Mouse (Mus musculus): ENCODE measurements around the gene Ntf5.
"Not testable (repeated sequence)": the region's sequence is repeated elsewhere in the genome, so short reads cannot be mapped to it uniquely, and the experiment has no call there.

Gene Ntf5

GRCm38 (mm10) chr7:45437046-45437445 is 23.6 kb downstream of the Ntf5 start:
- no peak for DNase-seq

DNA sequence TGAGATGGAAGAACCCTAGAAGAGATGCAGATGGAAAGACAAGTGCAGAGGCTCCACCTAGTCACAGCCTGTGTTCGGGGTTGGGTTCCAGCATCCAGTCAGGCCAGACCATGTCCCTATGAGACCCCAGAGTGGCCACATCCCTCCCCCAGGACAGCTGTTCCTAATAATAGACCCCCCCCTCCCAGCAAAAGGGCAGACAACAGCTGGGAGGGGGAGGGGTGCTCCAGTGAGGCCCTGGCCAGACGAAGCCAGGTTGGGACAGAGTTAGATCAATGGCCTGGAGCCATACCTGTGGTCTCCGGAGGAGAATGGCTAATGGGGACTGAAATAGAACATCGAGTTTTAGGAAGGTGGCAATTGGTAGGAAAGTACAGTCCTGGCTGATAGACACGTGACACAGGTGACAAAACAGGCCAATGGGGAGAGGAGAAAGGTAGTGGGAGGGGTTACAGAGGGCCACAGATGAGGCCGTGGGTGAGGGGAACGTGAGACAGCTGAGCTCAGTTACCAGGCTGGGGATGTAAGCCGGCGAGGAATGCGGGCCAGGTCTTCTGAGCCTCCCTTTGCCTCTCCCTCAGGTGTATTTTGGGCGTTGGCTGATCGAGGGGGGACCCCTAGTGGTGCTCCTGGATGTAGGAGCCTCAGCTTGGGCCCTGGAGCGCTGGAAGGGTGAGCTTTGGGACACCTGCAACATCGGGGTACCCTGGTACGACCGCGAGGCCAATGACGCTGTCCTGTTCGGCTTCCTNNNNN is 24.2 kb downstream of the Ntf5 start, which contains the start of gene Ruvbl2:
Ruvbl2 (minus strand) TSS at position 576 of the 756 bp plus-strand sequence.
- peak; percentile 55 for DNase-seq

GRCm38 (mm10) chr7:45443526-45444420 is 30.3 kb downstream of the Ntf5 start:
- DNase-seq, result no peak

DNA sequence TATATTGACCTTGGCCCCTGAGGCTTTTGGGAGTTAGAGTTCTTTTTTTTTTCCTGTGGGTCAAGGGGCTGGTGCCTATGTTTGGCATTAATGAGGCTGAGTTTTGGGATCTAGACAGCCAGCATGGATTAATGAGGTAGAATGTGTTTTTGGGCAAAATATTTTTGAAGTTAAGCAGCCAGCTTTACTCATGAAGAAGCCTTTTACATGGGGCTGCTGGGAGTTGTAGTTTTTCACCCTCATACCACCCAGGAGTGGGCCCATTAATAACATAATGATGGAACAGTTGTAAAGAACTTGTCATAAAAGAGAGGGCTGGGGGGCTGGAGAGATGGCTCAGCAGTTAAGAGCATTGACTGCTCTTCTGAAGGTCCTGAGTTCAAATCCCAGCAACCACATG is 33.1 kb downstream of the Ntf5 start:
- DNase-seq, result no peak

DNA sequence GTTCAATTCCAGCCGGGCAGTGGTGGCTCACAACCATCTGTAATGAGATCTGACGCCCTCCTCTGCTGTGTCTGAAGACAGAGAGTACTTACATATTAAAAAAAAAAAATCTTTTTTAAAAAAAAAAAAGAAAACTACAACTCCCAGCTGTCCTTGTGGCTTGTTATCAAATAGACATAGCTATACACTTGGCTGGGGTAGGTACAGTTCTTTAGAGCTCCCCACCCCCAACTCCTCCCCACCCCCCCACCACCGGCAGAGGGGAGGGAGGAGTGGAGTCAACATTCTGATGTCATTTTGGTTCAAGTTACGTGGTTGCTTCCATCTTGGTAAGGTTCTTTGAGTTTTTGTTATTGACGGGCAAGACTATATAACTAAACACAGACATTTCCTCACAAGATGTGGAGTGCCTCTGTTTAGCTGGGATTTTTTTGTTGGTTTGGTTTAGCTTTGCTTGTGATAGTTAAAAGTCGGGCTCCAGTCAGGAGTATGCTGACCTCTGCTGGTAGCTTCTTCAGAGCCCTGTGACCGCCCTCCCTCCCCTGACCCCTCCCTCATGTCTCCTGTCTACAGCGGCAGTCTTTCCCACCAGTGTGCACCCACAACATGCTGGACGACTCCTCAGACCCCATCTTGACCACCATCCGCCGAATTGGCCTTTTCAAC is 34.0 kb downstream of the Ntf5 start:
- peak; percentile 40 for DNase-seq

DNA sequence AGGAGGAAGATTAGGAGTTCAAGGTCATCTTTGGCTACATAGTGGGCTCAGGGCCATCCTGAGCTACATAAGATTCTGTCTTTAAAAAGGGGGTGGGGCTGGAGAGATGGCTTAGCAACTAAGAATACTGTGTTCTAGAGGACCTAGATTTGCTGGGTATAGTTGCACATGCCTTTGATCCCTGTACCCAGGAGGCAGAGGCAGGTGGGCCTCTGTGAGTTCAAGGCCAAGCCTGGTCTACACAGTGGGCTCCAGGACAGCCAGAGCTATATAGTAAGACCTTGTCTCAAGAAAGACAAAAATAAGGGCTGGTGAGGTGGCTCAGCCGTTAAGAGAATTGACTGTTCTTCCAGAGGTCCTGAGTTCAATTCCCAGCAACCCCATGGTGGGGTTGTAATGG is 36.5 kb downstream of the Ntf5 start:
- no peak for DNase-seq

- DNase-seq, result peak; percentile 93
These were observed 38.0 kb downstream of the Ntf5 start for GRCm38 (mm10) chr7:45451344-45451982.

DNA sequence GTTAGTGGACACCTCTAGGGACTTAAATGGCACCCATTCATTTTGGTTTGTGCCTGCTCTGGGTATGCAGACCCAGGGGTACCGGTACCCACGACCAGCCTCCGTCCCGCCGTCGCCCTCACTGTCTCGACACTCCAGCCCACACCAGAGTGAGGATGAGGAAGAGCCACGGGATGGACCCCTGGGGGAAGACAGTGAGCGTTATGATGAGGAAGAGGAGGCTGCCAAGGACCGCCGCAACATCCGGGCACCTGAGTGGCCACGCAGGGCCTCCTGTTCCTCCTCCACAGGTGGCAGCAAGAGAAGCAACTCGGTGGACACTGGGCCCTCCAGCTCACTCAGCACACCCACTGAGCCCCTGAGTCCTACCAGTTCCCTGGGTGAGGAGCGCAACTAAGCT is 41.5 kb downstream of the Ntf5 start:
- no peak for DNase-seq

GRCm38 (mm10) chr7:45455932-45456696 is 42.6 kb downstream of the Ntf5 start:
- DNase-seq, result no peak

DNA sequence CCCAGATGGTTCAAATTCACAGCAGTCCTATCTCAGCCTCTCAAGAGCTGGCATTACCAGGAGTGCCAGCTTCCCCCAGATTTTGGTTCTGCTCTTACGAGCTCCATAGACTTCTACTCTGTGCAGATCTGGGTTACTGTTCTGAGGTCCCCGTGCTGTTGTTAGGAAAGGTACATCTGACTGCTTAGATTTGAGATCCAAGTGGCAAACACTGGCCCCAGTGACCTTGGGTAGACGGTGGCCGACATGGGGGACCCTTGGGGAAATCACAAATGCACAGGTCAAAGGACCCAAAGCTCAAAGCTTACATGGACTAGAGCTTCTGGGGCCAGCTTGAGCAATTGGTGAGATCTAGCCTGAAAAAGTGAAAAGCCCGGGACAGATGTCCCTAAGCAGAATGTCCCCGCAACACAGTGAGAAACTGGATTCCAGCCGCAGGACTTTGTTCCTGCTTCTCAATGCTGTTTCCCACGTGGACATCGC is 43.3 kb downstream of the Ntf5 start:
- DNase-seq, result no peak

DNA sequence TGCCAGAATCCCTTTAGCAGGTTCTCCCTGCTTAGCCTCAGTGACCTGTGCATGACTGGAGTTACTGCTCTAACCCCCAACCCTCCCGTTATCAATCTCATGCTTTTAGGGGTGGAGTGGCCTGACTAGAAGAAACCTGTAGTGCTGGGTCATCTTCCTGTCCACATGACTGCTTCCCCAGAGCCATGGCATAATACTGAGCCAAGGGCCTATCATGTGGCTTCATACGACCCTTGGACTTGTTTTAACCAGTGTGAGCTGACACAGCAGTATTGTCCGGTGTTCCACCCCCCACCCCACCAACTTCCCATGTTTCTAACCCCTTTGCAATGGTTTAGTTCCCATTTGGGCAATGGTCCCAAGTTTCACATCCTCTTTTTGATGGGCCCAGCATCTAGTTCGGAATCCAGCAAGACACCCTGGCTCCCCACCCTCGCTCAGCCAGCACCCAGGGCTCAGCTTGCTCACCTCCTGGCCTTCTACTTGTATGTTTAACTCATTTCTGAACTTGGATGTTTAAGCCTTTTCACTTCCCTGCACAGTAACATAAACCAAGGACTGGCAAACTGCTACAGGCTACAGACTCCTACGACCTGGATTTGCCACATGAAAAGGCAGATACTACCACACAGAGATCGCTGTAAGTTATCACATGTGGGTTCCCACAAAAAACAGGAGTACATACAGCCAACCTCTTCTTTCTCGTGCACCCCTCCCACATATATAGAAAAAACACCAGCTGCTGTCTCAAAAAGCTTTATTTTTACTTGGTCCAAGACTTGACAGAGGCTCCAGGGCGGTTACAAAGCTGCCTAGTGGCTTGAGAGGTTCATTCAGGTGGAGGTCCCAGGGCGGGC is 43.9 kb downstream of the Ntf5 start:
- DNase-seq, result no peak

DNA sequence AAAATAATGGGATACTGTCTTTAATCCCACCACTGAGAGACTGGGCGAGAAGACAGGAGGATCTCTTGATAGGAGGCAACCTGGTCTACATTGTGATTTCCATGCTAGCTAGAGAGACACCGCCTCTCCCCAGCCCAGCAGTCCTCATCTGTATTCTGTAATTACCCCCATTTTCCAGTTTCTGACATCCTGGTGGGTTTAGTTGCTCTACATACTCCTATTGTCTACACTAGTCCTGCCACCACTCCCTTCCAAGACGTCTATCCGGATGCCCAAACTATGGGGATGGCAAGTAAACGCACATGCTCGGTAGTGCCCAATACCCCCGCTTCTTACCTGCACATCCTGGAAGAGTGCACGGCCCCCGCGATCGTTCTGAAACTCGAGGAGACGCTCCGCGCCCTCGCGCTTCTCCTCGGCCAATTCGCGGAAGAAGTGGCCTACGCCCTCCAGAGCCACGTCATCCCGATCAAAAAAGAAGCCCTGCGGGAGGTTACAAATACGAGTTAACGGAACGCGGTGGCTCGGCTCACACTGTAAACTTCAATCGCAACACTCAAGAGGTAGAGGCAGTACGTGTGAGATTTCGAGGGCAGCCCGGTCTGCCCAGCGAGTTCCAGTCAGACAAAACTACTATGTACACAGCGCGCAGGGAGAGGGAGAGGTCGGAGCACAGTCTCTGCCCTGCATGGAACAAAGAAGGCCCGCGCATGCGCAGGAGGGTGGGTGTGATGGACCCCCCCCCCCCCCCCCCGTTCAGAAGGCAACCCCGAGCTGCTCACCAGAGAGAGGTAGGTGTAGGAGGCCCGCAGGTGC is 45.5 kb downstream of the Ntf5 start:
- peak; percentile 95 for DNase-seq

DNA sequence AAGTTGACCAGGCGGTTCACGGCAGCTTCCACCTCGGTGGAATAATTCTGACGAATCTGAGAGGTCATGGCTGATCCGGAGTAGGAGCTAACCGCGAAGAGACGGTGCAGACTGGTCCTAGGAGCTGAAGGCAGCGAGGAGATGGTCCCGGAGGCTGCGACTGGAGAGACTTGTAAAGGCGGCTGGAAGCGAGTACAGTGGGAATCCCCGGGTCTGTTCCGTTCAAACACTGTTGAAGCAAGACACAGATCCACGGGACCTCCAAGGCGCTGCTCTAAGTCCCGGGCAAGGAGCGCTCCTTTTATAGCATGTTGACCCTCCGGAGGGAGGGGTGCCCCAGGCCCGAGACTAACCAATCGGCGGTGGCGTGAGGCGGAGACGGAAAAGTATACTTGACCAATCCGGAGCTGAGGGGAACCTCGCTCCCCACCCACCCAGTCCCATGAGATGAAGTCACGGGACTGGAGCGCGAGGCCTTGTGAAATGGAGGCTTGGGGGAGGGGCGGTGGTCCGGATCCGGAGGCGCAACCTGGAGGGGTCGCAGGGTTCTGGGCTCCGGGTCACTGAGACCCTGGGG is 46.2 kb downstream of the Ntf5 start, which contains the start of gene Ftl1:
Ftl1 (minus strand) TSS at position 321 of the 577 bp plus-strand sequence.
- DNase-seq, result peak; percentile 92

DNA sequence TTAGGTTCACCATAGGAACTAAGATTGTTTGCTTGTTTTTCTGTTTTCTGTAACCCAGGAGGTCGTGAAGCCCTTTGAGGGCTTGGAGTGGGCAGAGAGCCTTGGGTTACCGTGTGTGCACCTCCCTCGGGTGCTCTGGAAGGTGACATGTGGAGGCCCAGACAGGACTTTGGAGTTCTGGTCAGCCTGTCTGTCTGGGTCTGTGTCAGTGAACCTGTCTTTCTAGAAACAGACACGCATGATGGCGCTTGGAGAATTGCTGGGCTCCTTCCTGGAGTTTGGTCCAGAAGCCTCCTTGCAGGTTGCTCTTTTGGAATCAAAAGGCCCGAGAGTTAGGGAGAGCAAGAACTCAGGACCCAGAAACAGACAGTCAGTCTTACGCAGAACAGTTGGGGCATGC is 46.9 kb downstream of the Ntf5 start:
- no peak for DNase-seq

- DNase-seq, result peak; percentile 53
These were observed 47.4 kb downstream of the Ntf5 start for GRCm38 (mm10) chr7:45460860-45461314.

DNA sequence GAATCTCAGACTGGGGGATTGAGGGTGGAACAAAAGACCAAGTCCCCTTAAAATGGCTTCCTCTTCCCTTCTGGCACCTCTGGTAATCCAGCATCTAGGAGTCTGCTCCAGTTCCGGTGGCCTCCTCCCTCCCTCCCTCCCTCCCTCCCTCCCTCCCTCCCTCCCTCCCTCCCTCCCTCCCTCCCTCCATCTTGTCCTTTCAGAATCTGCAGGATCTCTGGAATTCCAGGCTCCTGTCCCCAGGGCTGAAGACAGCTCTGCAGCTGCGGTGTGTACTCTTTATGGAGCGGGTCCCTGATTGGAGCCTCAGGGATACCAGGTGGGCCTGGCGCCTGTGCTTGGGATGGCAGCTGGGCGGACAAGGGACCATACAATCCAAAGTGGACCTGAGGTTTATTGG is 47.8 kb downstream of the Ntf5 start:
- DNase-seq, result no peak

DNA sequence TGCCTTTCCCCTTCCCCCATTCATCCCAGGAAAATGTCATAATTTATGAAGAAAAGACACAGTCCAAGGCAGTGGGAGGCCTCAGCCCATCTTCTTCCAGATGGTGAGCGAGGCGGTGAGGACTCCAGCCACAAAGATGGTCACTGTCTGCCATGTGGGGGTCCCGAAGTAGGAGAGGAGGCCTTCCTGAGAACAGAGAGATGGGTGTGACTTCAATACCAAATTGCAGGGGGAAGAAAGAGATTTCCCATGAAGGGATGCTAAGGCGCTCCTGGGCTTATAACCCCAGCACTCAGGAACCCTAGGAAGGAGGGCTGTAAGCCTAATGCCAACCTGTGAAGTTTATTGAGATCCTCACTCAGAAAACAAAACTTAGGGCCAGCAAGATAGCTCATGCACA is 48.3 kb downstream of the Ntf5 start:
- no peak for DNase-seq

GRCm38 (mm10) chr7:45462325-45462724 is 48.8 kb downstream of the Ntf5 start:
- no peak for DNase-seq

DNA sequence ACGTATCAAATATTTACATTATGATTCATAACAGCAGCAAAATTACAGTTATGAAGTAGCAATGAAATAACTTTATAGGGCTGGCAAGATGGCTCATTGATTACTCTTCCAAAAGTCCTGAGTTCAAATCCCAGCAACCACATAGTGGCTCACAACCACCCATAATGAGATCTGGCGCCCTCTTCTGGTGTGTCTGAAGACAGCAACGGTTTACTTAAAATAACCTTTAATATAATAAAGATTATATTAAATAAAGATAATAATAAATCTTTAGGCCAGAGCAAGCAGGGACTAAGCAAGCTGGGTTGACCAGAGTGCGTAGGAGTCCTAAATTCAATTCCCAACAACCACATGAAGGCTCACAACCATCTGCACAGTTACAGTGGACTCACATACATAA is 49.4 kb downstream of the Ntf5 start:
- DNase-seq, result not testable (repeated sequence)

All from thymus, postnatal 4 days (tissue).